Mouse (Mus musculus) mature B cell (primary cell): ENCODE results near the gene Washc1.
"Not testable (repeated sequence)": the region's sequence is repeated elsewhere in the genome, so short reads cannot be mapped to it uniquely, and the experiment has no call there.

Source experiments
- in situ Hi-C: fragments of 300-500 bp; cut with MboI; formaldehyde crosslinking; loops from 2 replicates; pipeline ENCODE4 v1.14.3; 2019

The Washc1 gene

GRCm38 (mm10) chr17:66110746-66111145 lies 599 bp upstream of the Washc1 start:
- in situ Hi-C loops, result loop anchor here (25.0 kb wide), 1 partner anchor 498 kb away; the partner anchor contains the start of gene Vapa

- in situ Hi-C loops, result loop anchor here (25.0 kb wide), 1 partner anchor 500 kb away; the partner anchor contains the start of gene Vapa
Measured at GRCm38 (mm10) chr17:66112166-66112565, 821 bp downstream of the Washc1 start.

- in situ Hi-C loops, result loop anchor here (25.0 kb wide), 1 partner anchor 507 kb away; the partner anchor contains the start of gene Vapa
Measured at GRCm38 (mm10) chr17:66118991-66119390, 7.6 kb downstream of the Washc1 start.

DNA sequence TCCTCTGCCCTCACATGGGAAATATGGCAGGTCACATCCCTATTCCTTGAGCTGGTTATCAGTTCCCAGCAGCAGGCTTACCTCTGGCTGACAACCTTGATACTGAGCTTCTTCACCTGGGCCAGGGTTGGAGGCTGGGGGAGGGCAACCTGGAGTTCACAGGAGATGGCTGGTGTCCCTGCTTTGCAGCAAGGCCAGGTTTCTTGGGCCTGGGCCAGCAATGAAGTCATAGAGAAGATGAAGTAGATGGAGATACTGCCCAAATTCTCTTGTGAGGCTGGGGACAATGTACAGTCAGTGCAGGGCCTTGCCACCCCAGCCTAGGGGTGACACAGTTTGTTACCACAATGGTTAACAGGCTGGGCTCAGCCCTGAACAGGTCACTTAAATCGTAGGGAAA lies 9.4 kb downstream of the Washc1 start:
- in situ Hi-C loops, result loop anchor here (25.0 kb wide), 1 partner anchor 508 kb away; the partner anchor contains the start of gene Vapa

DNA sequence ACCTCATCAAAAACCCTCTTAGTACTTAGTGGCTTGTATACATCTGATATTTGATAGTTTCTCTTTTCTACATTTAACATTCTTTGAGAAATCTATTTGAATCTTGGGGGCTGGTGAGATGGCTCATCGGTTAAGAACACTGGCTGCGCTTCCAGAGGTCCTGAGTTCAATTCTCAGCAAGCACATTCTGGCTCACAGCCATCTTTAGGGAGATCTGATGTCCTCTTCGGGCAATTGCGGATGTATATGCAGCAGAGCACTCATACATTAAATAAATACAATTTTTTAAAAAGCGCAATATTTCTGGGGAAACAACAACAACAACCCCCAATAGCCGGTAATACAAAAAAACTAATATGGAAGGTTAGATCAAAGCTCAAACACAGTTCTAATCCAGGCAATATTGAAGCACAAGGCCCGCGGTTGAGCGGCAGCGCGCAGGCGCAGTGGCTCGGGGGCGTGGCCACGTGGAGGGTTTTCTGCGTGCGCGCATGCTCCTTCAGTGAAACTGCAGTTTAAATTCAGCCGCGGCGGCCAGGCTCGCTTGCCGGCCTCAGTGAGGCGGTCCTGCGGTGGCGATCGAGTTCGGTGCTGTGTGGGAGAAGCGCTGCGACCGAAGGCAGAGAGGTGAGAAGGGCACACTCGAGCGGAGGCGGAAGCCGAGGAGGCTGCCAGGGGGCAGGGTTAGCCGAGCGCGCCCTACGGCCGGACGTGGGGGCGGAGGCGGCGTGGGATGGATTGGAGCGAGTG lies 11.9 kb downstream of the Washc1 start, which contains the start of gene Ddx11:
Gene Ddx11, plus strand, starts transcription at position 455 of the 750 bp plus-strand sequence.
- in situ Hi-C loops, result loop anchor here (25.0 kb wide), 1 partner anchor 511 kb away; the partner anchor contains the start of gene Vapa

DNA sequence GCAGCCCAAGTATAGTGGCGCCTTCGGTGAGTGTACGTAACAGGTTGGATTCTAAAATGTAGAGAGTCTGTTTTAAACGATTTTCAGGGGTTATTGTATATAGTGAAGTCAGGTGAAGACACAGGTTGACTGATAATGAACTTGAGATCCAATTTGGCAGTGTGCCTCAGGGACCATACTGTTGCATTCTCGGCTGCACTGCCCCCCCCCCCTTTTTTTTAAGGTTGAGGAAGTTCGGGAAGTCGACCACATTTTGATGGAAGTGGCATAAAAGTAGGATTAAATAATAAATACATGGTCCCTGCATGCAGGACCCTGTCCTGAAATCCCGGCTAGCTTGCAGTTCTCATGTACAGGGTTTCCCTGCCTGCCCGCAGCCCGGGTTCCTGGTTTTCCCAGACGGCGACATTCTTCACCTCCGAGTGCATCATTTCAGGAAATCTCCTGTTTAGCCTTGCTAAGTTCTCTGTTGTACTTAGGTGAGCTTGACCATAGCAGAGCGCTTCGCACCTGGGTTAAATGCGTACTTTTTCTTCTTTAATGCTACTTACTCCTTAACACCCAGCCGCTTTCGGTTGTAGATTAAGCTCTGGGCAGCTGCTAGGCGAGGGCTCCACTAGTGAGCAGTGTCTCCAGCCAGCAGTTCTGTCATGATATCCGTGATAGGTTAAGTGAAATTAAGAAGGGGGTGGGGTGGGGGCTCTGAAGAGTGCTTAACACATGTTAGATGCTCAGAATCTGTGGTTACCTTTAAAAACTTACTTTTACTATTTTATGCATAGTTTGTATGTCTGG lies 12.7 kb downstream of the Washc1 start:
- in situ Hi-C loops, result loop anchor here (25.0 kb wide), 1 partner anchor 512 kb away; the partner anchor contains the start of gene Vapa

GRCm38 (mm10) chr17:66125211-66125610 lies 13.9 kb downstream of the Washc1 start:
- in situ Hi-C loops, result no loop called here

DNA sequence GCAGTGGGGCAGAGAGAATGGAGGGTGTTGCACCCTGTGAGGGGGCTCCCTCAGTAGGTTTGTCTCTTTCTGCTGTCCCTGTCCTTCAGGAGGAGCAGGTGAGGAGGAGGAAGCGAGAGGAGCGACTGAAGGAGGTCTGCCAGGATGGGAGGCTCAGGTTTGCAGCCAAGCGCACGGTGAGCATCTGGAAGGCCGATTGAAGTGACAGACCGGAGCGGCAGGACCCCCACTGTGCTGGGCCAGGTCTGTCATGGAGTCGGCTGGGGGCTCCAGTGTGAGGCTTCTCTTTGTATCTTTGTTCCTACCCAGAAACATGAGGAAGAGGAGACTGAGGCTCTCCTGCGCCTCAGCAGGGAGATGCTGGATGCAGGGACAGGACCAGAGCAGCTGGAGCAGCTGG lies 19.0 kb downstream of the Washc1 start:
- in situ Hi-C loops, result no loop called here

DNA sequence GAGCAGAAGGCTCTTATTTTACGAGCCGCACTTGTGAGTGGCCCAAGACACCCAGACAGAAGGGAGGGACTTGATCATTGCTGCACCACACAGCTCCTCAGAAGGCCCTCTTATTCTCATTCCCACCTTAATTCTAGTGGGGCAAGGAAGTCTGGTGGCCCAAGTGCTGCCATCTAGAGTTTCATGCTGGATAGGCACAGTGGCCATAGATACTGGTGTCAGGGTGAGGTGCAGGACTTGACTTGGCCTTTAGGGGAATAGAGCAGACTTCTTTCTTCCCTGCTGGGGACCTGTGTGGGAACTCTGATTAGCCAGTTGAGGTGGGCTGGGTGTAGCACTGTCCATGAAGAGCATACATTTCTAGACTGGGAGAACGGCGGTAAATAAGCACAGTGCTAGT lies 19.9 kb downstream of the Washc1 start:
- in situ Hi-C loops, result no loop called here

GRCm38 (mm10) chr17:66152706-66153662 lies 41.6 kb downstream of the Washc1 start:
- in situ Hi-C loops, result not testable (repeated sequence)

DNA sequence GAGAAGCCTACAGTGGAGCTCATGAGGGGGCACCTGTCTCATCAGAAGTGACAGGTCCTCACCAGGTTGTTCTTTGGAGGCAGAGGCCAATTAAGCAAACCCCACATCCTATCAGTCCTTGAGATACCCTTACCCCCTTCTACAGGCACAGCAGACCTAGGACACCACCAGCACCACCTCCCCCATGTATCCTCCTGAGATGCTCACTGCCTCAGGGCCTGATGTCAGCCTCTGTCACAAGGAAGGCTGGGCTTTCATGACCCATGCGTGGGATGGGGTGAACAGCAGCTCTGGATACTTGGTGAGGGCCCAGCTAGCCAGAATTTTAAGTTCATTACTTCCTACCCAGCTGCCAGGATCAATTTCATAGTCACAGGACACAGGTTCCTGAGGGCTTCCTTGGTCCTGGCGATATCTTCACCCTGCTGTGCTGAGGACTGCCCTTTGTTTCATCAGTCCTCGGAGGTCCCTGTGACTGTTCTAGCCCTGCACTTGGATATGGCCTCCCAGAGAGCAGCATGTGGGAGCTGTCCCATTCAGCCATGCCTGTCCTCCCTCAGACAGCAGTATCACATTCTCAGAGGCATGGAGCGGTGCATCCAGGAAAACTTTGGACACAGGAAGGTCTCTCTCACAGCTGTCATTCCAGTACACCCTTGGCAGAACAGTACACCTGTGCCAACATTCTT lies 42.5 kb downstream of the Washc1 start:
- in situ Hi-C loops, result not testable (repeated sequence)

GRCm38 (mm10) chr17:66154876-66155275 lies 43.5 kb downstream of the Washc1 start:
- in situ Hi-C loops, result no loop called here

- in situ Hi-C loops, result no loop called here
Measured at GRCm38 (mm10) chr17:66158271-66158670, 46.9 kb downstream of the Washc1 start.

- in situ Hi-C loops, result not testable (repeated sequence)
Measured at GRCm38 (mm10) chr17:66167141-66167540, 55.8 kb downstream of the Washc1 start.
